Mouse (Mus musculus) cerebellum, postnatal 25 days (tissue): Measurements from ENCODE around the gene Gm9918.
"Not testable (repeated sequence)": the region's sequence is repeated elsewhere in the genome, so short reads cannot be mapped to it uniquely, and the experiment has no call there.

Source experiments
- DNase-seq, 2 experiments: peaks; one replicate each; pipeline ENCODE4 v3.0.0; 2021; ENCODE audit warnings: mixed read lengths in 2 of 2

Gm9918 gene

GRCm38 (mm10) chr15:102270274-102270960 lies at the start of gene Gm9918:
Gm9918 (plus strand) TSS chr15:102270563.
- no peak for DNase-seq

GRCm38 (mm10) chr15:102222386-102222785 lies 48.0 kb upstream of the Gm9918 start:
- DNase-seq = no peak

DNA sequence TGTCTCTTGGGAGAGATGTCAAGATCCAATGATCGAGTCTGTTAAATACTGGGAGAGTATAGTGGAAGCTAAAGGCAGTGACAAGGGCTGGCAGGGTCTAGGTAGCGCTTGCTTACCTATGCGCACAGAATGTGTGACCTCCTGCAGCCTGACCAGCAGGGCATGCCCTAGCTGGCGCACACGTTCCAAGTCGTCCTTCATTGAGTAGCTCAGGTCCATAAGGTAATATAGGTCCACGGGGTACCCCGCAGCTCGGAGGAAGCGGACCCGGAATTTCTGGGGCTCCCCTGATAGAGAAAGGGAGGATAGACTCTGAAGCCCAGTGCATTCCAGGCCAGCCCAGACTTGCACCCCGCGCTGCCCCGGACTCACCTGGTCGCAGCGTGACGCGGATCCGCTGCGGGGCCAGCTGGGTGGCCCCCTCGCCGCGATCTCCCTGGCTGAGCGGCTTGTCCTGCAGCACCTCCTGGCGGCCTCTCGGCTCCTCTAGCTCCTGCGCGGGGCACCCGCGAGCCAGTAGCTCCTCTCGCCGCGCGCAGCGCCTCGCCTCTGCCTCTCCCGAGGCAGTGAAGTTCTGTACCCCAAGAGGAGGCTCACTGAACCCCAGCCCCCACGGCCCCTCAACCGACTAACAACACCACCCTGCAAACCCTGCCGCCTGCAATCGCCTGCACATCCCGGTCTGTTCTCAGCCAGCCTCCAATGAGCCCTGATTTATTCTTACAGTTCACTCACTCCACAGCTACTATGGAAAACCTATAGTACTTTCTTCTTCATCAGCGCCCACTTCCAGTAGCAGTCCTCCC lies 46.0 kb upstream of the Gm9918 start:
- DNase-seq = peak; percentile 89 to 92

DNA sequence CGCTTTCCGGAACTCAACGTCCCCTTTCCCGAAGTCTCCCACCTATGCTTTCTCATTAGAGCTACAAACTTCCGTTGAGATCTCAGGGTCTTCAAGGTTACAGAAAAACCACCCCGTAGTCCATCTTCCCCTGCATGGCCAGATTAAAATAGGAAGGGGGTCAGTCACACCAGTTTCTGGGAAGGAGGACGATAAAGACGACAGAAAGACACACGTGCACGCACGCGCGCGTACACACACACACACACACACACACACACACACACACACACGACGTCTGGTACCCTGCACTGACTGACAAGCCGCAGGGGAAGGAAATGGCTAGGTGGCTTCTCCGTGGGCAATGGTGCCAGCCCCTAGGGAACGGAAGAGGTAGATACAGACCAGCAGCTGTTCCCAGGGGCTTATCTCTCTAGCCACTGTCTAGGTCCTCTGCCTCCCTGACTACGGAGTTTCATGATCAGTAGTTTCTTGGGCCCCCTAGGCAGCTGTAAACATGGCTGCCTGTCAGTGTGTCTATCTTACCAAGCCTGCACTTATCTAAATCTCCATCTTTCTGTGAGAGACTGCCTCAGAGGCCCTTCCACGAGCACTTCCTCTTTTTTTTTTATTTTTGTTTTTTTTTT lies 45.3 kb upstream of the Gm9918 start:
- no peak for DNase-seq

DNA sequence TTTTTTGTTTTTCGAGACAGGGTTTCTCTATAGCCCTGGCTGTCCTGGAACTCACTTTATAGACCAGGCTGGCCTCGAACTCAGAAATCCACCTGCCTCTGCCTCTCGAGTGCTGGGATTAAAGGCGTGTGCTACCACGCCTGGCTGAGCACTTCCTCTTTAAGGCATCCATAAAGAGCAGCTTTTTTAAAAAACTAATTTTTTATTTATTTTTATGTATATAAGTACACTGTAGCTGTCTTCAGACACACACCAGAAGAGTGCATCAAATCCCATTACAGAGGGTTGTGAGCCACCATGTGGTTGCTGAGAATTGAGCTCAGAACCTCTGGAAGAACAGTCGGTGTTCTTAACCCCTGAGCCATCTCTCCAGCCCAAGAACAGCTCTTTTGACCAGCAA lies 44.7 kb upstream of the Gm9918 start:
- DNase-seq = not testable (repeated sequence)

DNA sequence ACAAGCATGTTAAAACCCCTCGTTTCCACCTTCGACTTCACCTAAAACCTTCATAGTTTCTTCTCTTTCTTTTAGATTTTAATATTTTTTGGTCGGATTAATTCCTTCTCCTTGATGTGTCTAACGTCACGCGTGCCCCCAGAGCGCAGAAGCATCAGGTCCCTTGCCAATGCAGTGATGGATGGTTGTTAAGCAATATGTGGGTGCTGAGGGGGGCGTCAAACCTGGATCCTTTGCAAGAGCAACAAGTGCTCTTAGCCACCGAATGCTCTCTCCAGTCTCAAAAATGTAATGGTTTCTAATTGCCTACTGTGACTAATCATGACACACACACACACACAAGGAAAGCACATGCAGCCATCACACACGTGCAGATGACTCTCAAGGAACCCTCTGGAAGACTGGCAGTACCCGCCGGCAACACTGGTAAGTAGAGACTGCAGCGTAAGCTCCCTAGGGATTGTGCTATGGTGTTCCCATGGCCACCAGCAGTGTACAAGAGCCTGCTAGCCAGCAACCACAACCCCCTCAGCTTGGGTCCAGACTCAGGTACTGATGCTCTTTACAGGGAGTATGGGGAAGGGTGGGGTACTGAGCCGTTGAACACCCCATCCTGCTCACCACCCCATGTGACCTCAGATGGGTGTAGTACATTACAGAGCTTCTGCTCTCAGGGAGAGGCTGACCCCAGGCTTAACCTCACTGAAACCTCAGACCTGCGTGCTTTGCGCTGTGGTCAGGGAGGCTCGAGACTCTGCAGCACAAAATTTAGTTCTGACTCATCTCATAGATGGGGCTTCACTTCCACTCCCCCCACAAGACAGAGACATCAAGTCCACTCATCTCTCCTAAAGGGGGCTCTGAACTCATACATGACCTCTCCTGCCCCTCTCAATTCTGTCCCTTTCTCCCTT lies 39.7 kb upstream of the Gm9918 start:
- DNase-seq = no peak

- no peak for DNase-seq
Observed at GRCm38 (mm10) chr15:102231748-102232147, 38.6 kb upstream of the Gm9918 start, which contains the start of gene Itgb7. Itgb7 (minus strand) TSS chr15:102231944.

DNA sequence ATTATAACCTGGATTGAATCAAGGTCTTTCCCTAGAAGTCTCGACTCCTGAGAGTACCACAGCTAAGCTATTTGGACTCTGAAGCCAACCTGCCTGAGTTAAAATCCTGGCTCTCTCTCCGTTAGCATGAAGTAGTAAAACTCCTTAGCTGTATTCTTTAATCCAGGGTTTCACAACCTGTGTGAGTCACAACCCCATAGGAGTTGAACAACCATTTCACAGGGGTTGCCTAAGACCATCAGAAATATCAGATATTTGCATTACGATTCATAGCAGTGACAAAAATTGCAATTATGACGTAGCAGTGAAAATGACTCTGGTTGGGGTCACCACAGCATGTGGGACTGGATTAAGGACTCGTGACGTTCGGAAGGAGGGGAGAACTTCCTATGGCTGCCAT lies 37.6 kb upstream of the Gm9918 start:
- DNase-seq = no peak

DNA sequence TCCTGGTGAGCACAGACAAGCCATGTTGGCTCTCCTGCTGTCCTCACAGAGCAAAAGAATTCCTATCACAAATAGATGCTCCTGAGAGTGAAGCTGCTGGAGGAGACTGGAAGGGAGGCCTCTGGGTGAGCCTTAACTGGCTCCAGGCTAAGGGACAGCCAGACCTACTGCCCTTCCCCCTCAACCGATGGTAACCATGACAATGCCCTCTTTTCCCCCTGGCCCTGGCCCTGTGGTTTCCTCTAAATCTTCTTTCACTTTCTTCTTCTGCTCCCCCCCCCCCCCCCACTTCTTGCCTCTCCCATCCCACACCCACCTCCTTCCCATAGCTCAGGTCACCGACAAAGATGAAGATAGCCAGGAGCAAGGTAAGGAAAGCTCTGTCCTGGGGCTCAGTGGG lies 36.5 kb upstream of the Gm9918 start:
- no peak for DNase-seq

DNA sequence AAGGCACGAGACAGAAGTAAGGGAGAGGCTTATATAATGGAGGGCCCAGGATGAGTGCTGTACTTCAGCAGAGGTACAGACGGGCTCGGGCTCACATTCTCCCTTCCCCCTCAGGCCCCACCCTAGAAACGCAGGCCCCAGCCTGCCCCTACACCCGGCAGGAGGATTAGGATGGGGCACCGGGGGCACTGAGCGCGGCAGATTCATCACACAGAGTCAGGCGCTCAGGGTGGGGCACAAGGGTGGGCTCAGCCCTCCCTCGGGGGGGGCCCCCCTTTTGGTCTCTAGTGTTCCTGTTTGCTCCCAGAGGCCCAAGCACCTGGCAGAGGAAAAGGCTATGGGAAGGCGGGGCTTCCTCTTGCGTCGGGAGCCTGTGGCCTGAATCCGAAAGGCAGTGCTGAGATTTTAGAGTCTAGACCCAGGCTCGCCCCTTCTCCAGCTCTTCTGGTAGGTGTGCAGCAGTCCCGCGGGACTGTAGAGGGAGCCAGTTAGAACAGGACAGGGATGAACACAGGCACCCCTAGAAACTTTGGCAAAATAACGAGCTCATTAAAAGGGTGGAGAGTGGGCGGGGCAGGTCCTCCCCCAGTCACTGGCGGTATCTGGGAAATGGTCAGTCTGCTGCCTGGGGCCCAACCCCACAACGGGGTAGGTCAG lies 34.9 kb upstream of the Gm9918 start:
- no peak for DNase-seq

- no peak for DNase-seq
Observed at GRCm38 (mm10) chr15:102238543-102239259, 31.7 kb upstream of the Gm9918 start.

DNA sequence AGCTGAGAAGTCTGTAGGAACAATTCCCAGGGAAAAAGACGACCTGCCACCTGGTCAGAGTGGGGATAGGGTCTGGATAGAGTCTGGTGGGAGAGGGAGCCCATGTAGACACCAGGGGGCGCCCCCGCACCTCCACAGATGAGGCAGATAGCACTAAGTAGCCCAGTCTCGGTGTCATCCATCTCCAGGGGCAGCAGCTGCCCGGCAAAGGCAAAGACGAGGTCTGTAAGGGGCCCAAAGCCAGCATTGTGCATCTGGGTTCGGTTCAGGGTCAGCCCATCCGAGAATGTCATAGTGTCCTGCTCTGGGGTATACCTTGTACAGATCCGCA lies 31.1 kb upstream of the Gm9918 start:
- peak; percentile 78 to 86 for DNase-seq

- no peak for DNase-seq
Observed at GRCm38 (mm10) chr15:102239851-102240250, 30.5 kb upstream of the Gm9918 start.

DNA sequence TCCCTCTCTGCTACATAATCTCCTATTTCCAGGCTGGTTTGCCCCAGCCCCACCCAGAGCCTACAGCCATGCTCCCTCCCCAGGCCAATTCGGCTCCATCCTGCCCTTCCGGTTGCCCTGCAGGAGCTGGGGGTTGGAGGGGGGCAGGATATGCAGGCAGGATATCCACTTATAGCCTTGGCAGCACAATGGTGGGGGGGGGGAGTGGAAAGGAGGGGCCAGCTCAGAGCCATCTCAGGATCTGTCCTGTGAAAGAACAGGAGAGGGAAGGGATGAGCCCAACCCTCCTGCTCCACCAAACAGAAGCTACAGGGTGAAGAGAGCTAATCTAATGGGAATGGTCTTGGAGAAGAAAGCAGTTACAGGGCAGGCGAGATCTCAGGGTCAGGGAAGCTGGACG lies 29.8 kb upstream of the Gm9918 start:
- no peak for DNase-seq

DNA sequence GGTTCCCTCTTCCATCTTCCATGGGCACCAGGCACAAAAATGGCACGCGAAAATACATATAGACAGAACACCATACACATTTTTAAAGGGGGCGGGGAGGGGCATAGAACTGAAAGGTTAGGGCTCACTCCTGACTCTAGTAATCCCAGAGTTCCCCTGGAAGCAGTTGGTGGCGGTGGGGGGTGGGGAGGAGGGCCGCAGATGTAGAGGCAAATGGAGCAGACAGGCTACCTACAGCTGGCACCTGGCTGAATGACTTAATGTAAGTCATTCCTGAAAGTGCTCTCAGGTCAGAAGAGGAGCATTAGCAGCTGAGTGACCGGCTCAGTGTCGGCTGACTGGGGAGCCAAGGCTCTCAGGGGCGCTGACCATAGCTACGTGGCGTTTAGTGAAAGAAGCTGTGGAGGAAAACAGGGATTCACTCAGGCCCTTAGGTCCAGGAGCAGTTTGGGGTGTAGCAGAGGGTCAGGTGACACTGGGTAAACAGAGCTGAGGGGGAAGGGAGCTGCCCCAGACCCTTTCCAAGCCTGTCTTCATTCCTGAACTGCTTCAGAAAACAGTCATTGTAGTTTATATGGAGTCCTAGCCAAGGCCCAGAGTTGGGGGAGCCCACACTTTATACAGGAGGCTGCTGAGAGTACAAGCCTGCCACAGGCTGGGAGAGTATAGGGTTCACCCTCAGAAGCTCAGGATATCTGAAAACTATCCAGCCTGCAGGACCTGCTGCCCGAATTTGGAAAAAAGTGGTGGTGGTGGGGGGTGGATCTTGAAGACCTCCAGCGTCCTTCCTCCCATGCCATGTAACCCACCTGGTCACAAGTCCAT lies 27.7 kb upstream of the Gm9918 start:
- DNase-seq = no peak

DNA sequence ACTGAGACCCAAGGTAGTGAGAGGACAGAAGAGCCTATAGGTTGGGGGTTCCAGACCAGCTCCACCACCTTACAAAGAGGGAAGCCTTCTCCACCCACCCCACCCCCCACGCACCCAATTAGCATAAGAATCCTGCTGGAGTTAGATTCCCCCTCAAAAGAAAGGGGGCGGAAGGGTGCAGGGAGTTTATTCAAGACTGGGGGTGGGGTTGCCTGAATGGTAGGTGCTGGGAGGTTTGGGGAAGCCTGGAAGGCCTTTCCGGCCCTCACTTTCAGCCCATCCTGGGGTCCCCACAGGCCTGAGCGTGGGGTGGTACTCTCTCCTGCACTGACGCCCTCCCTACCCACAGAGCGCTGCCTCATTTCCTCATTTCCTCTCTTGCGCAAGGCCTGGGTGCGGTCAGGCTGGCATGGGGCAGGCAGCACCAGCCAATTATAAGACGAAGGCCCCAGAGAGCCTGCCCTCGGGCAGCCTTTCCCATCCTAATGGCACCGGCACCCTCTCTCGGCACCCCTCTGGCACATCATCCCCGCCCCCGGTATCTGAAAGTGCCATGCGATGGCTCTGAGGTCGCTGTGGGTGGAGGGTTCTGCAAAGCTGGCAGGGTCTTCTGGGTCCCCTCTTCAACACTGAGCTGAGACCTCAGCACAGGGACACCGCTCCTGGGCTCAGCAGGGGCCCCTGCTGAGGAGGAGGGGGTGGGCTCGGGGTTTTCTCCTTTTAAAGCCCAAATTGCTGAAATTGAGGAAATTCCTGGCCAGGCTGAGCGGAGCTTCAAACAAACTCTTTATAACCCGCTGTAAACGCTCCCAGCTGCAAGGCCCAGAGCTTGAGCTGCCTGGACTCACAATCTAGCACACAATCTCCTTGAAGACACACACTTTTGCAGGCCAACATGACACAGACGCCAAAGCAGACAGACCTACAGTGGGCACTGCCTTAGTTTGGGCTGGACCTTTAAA lies 26.9 kb upstream of the Gm9918 start:
- no peak for DNase-seq

DNA sequence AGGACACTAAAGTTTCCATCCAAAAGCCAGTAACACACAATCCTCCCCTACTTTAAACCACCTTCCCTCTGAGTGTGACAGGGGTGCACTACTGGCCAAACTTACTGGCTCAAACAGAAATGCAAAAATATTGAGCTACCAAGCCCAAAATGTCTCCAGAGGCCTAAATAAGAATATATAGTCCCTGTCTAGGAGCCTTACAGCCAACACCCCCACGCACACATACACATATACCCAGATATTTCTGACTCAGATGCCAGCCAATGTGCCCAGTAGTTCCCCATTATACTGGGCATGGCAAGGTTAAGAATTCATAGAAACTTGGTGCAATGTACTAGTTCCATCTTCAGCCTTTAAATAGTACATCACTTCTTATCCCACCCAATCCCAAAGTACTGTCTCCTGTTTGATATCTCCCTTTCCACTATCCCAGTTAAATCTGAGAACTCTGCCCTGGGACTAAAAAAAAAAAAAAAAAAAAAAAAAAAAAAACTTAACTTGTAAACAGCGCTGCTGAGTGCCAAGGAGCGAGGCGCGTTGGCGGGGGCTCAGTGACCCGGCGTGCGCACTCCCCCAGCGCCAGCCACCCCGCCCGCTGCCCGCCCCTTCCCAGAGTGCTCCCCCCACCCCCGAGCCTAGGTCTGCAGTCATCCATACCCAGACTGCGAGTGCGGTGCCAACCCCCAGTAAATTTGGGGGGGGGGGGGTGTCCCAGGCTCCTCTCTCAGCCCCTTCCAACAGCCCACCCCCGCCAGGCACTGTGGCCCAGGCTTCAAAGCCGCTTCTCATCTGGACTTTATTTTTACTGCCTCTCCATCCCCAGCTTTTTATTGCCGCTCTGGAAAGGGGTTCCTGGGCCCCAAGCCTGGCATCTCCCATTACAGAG lies 25.8 kb upstream of the Gm9918 start:
- DNase-seq = no peak

- DNase-seq = no peak
Observed at GRCm38 (mm10) chr15:102245461-102245881, 24.9 kb upstream of the Gm9918 start.
